Mouse (Mus musculus) G1E (cell line): Measurements from ENCODE around the gene Mtap. TPM values are rescaled to one million over a fixed set of nuclear protein-coding genes. Genes with fewer than 3 reads are reported as not detected.
A peak's percentile ranks its signal among the peaks of the same experiment; 100 is the strongest.

Source experiments
- ATAC-seq: 2 replicates; pipeline ENCODE4 v1.8.0; 2016; ENCODE audit warnings: mild to moderate bottlenecking; ENCODE audit not compliant: insufficient number of reproducible peaks, poor library complexity, low FRiP score, severe bottlenecking; ENCODE audit errors: extremely low read depth
- DNase-seq: peaks from one replicate; pipeline ENCODE4 v3.0.0; 2012; ENCODE audit warnings: low spot score
- H3K27me3 ChIP-seq: 2 replicates; pipeline ENCODE4 v1.6.1; 2012; ENCODE audit warnings: mild to moderate bottlenecking, low read length, inconsistent platforms; ENCODE audit not compliant: insufficient read depth
- H3K36me3 ChIP-seq: replicated peaks from 2 replicates; pipeline ENCODE3; 2012; ENCODE audit warnings: mild to moderate bottlenecking, inconsistent platforms
- H3K4me1 ChIP-seq: 2 replicates; pipeline ENCODE4 v1.6.1; 2012; ENCODE audit warnings: low read depth, low read length, inconsistent platforms, mixed read lengths; ENCODE audit not compliant: insufficient read depth
- H3K4me3 ChIP-seq: 2 replicates; pipeline ENCODE4 v1.5.1; 2012; ENCODE audit warnings: low read depth, mild to moderate bottlenecking, inconsistent platforms, low read length, moderate library complexity, mixed read lengths
- H3K9me3 ChIP-seq: replicated peaks from 2 replicates; pipeline ENCODE4 v1.6.1; 2012; ENCODE audit warnings: inconsistent platforms
- CTCF ChIP-seq: IDR thresholded peaks from 2 replicates; pipeline ENCODE4 v1.5.1; 2012; ENCODE audit warnings: low read depth, low read length, inconsistent platforms, mixed read lengths
- GATA1 ChIP-seq: IDR thresholded peaks from 2 replicates; pipeline ENCODE4 v1.6.1; 2012; ENCODE audit warnings: borderline replicate concordance, low read length, inconsistent platforms, mixed read lengths
- GATA2 ChIP-seq: IDR thresholded peaks from 2 replicates; pipeline ENCODE4 v1.6.1; 2012; ENCODE audit warnings: low read depth, low read length, inconsistent platforms, borderline replicate concordance
- POLR2AphosphoS5 ChIP-seq: IDR thresholded peaks from 2 replicates; pipeline ENCODE4 v1.6.1; 2012; ENCODE audit warnings: low read depth, low read length, inconsistent platforms; ENCODE audit not compliant: insufficient replicate concordance
- TAL1 ChIP-seq: conservative IDR thresholded peaks from 2 replicates; pipeline ENCODE4 v1.6.1; 2012; ENCODE audit warnings: low read depth, low read length, inconsistent platforms, mixed read lengths
- polyA plus RNA-seq: library from polyadenylated mRNA; stranded (reverse); fragments of >175 nt; gene quantifications from 2 replicates; pipeline ENCODE4 v1.2.3, GENCODE M21; 2012
- total RNA-seq, 2 experiments: library from RNA; stranded (forward) in 1 of 2; stranded (reverse) in 1 of 2; fragments of 200-1000 nt in 1 of 2; fragments of >200 nt in 1 of 2; fragmentation: Nextera tagmentation in 1 of 2; gene quantifications; 2 replicates each; pipeline ENCODE4 v1.2.3; 2014 to 2017

The Mtap gene
- total and polyA plus RNA-seq, 3 experiments = 0.27 TPM; not detected in 2

- H3K4me3 ChIP-seq = no peak overlapping the region
- H3K36me3 ChIP-seq = no peaks in the 10 kb centered on the region
- no peaks in the 10 kb centered on the region for H3K27me3 ChIP-seq
- ATAC-seq = no peak; the same call in 1 of the 2 replicates
- no peak for DNase-seq
- H3K4me1 ChIP-seq = no peaks in the 10 kb centered on the region
- H3K9me3 ChIP-seq = peaks cover 50% of the 10 kb centered on the region
- TF ChIP-seq CTCF (0 out of 2 replicates have a peak, but pooled peaks have one; percentile 14), TAL1 (no peak)
These were observed 8.5 kb downstream of the Mtap start for GRCm38 (mm10) chr4:89145409-89145808.

- Histone ChIP-seq H3K4me3 (no peak overlapping the region), H3K36me3 (no peaks in the 10 kb centered on the region), H3K9me3 (peaks cover 50% of the 10 kb centered on the region), H3K4me1 (no peaks in the 10 kb centered on the region), H3K27me3 (no peaks in the 10 kb centered on the region)
- ATAC-seq (no peak), DNase-seq (no peak)
- TF ChIP-seq TAL1 = no peak
- TF ChIP-seq CTCF = no peak
- no peak for TF ChIP-seq POLR2AphosphoS5
- no peak for TF ChIP-seq GATA1
- no peak for TF ChIP-seq GATA2
These were observed 9.4 kb downstream of the Mtap start for GRCm38 (mm10) chr4:89146291-89146690.

- H3K27me3 ChIP-seq = no peaks in the 10 kb centered on the region
- H3K36me3 ChIP-seq = no peaks in the 10 kb centered on the region
- no peaks in the 10 kb centered on the region for H3K4me1 ChIP-seq
- H3K9me3 ChIP-seq = peaks cover 42% of the 10 kb centered on the region
- no peak for TF ChIP-seq TAL1
- no peak for TF ChIP-seq CTCF
- TF ChIP-seq GATA2 = no peak
- no peak for TF ChIP-seq GATA1
- TF ChIP-seq POLR2AphosphoS5 = no peak
- DNase-seq (no peak), ATAC-seq (no peak)
- no peak overlapping the region for H3K4me3 ChIP-seq
These were observed 12.3 kb downstream of the Mtap start for GRCm38 (mm10) chr4:89149261-89149660.

GRCm38 (mm10) chr4:89161389-89161788 lies 24.5 kb downstream of the Mtap start:
- DNase-seq (no peak), ATAC-seq (no peak)
- Histone ChIP-seq H3K27me3 (no peaks in the 10 kb centered on the region), H3K9me3 (peaks cover 58% of the 10 kb centered on the region), H3K4me3 (no peak overlapping the region), H3K4me1 (no peaks in the 10 kb centered on the region), H3K36me3 (no peaks in the 10 kb centered on the region)
- TF ChIP-seq POLR2AphosphoS5 (no peak), CTCF (no peak), GATA1 (no peak), GATA2 (no peak), TAL1 (no peak)

GRCm38 (mm10) chr4:89162496-89162895 lies 25.6 kb downstream of the Mtap start:
- no peak overlapping the region for H3K4me3 ChIP-seq
- no peaks in the 10 kb centered on the region for H3K36me3 ChIP-seq
- H3K4me1 ChIP-seq = no peaks in the 10 kb centered on the region
- peaks cover 56% of the 10 kb centered on the region for H3K9me3 ChIP-seq
- H3K27me3 ChIP-seq = no peaks in the 10 kb centered on the region
- ATAC-seq (no peak), DNase-seq (no peak)
- TF ChIP-seq GATA1 (no peak), TAL1 (no peak), CTCF (no peak), POLR2AphosphoS5 (no peak), GATA2 (no peak)

GRCm38 (mm10) chr4:89163613-89164012 lies 26.7 kb downstream of the Mtap start:
- H3K4me1 ChIP-seq = no peaks in the 10 kb centered on the region
- no peak for DNase-seq
- H3K9me3 ChIP-seq = peaks cover 51% of the 10 kb centered on the region
- no peak overlapping the region for H3K4me3 ChIP-seq
- TF ChIP-seq TAL1 (no peak), CTCF (no peak), GATA2 (no peak), GATA1 (no peak), POLR2AphosphoS5 (no peak)
- H3K27me3 ChIP-seq = no peaks in the 10 kb centered on the region
- ATAC-seq = no peak
- no peaks in the 10 kb centered on the region for H3K36me3 ChIP-seq

GRCm38 (mm10) chr4:89164681-89165080 lies 27.8 kb downstream of the Mtap start:
- TF ChIP-seq CTCF (no peak), POLR2AphosphoS5 (no peak), GATA1 (no peak), GATA2 (no peak), TAL1 (no peak)
- Histone ChIP-seq H3K4me3 (no peak overlapping the region), H3K27me3 (no peaks in the 10 kb centered on the region), H3K9me3 (peaks cover 51% of the 10 kb centered on the region), H3K4me1 (no peaks in the 10 kb centered on the region), H3K36me3 (no peaks in the 10 kb centered on the region)
- ATAC-seq = no peak
- no peak for DNase-seq
